Mouse (Mus musculus) ES-E14 (cell line): ENCODE measurements at regions not wholly inside any gene's neighbourhood (a gene's known extent, or its start where the extent isn't known, plus 50 kb on each side); places are given as distances from the start of the nearest gene placed in this dataset.

ENCODE experiments used
- HCFC1 ChIP-seq: IDR thresholded peaks from 2 replicates; pipeline ENCODE4 v1.6.1; 2012; ENCODE audit warnings: low read length, inconsistent platforms, borderline replicate concordance; ENCODE audit not compliant: insufficient read depth
- ZNF384 ChIP-seq: IDR thresholded peaks from 2 replicates; pipeline ENCODE4 v1.6.1; 2012; ENCODE audit warnings: low read depth, low read length, inconsistent platforms

DNA sequence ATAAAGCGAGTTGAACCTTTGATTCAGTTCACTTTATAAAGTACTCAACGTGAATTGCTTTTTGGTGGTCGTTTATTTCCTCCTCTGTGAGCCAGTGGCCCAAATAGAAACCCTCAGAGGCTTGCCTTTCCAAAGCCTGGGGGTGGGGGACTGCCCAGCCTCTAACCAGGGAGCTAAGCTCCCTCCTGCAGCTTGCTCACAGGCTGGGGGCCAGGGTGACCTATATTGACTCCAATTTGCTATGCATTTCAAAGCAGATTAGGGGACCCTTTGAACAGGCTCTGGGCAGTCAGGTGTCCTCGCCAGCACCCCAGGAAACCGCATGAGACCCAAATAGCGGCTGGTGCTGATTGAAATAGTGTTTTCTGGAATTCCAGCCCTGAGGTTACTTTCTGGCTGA is 146.4 kb upstream of the Stt3b start:
- TF ChIP-seq HCFC1, result no peak
- TF ChIP-seq ZNF384, result no peak
